Mouse (Mus musculus) hindbrain, embryonic 11.5 days (tissue): ENCODE data around the gene Dnah7c. TPM values are rescaled to one million over a fixed set of nuclear protein-coding genes. Genes with fewer than 3 reads are reported as not detected.
"Not testable (repeated sequence)": the region's sequence is repeated elsewhere in the genome, so short reads cannot be mapped to it uniquely, and the experiment has no call there.

Source experiments
- ATAC-seq: fragments of 200-750 bp; cut with Nextera tagmentation; 2 replicates; pipeline ENCODE4 v1.8.0; 2017; ENCODE audit warnings: mild to moderate bottlenecking, moderate TSS enrichment, moderate library complexity; ENCODE audit not compliant: low FRiP score
- DNase-seq: peaks from one replicate; pipeline ENCODE4 v3.0.0-alpha.2; 2015; ENCODE audit warnings: low spot score
- H3K27ac ChIP-seq: fragments of 300-500 bp; sonication (generic); 2 replicates; pipeline ENCODE4 v1.5.1; 2014; ENCODE audit warnings: mild to moderate bottlenecking, low read depth, low read length
- H3K27me3 ChIP-seq: fragments of 300-500 bp; sonication (generic); 2 replicates; pipeline ENCODE4 v1.6.1; 2014; ENCODE audit warnings: mild to moderate bottlenecking, low read length, moderate library complexity, mixed read lengths; ENCODE audit not compliant: control insufficient read depth, insufficient read depth
- H3K36me3 ChIP-seq: fragments of 300-500 bp; sonication (generic); 2 replicates; pipeline ENCODE4 v1.6.1; 2014; ENCODE audit warnings: mild to moderate bottlenecking, low read length, moderate library complexity, mixed read lengths; ENCODE audit not compliant: control insufficient read depth, insufficient read depth
- H3K4me1 ChIP-seq: fragments of 300-500 bp; sonication (generic); replicated peaks from 2 replicates; pipeline ENCODE4 v1.6.1; 2014; ENCODE audit warnings: low read length, mixed read lengths; ENCODE audit not compliant: control insufficient read depth, insufficient read depth
- H3K4me2 ChIP-seq: fragments of 300-500 bp; sonication (generic); replicated peaks from 2 replicates; pipeline ENCODE4 v1.6.1; 2014; ENCODE audit warnings: mild to moderate bottlenecking, low read depth, low read length
- H3K4me3 ChIP-seq: fragments of 300-500 bp; sonication (generic); 2 replicates; pipeline ENCODE4 v1.5.1; 2014; ENCODE audit warnings: low read depth, low read length
- H3K9ac ChIP-seq: fragments of 300-500 bp; sonication (generic); 2 replicates; pipeline ENCODE4 v1.6.1; 2014; ENCODE audit warnings: low read depth, low read length
- H3K9me3 ChIP-seq: fragments of 300-500 bp; sonication (generic); 2 replicates; pipeline ENCODE4 v1.6.1; 2016; ENCODE audit warnings: low read length; ENCODE audit not compliant: control insufficient read depth
- WGBS: fragments of 180-500 bp; shearing (Covaris S2); extraction: QIAGEN DNeasy Blood & Tissue Kit; methylation state at CpG from one replicate; pipeline ENCODE4 v1.1.7; 2014; 5-methylcytosine and 5-hydroxymethylcytosine counted together
- polyA plus RNA-seq: library from polyadenylated mRNA; unstranded; fragments of >200 nt; fragmentation: Nextera tagmentation; extraction: Ambion mirVana; gene quantifications from 2 replicates; pipeline ENCODE4 v1.2.1, GENCODE M21; 2014

Gene Dnah7c
- polyA plus RNA-seq, 1 experiment from 2014 or later: 0.22 TPM

DNA sequence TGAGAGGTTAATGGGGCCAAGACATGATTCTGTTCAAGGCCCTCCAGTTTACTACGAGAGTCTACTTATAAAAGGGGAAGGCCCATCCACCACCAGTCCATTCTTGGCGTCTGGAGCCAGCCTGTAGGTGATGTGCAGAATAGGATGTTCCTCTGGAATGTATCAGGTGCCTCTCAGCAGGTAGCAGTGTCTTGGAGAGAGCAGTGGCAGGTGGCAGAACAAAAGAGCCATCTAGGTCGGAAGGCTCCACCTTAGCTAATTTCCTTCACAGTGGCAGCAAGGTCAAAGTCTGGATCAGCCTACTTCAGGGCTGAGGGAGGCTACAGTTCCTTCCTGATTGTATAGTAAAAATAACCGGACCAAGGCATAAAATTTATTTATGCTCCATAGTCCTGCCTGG lies 224.4 kb downstream of the Dnah7c start:
- ATAC-seq, H3K4me2 ChIP-seq, H3K9me3 ChIP-seq, H3K27ac ChIP-seq, H3K27me3 ChIP-seq, H3K36me3 ChIP-seq, H3K9ac ChIP-seq, H3K4me1 ChIP-seq, H3K4me3 ChIP-seq, DNase-seq: not testable (repeated sequence)
- 90% methylated on average over 4 of the region's 4 CpGs for WGBS

DNA sequence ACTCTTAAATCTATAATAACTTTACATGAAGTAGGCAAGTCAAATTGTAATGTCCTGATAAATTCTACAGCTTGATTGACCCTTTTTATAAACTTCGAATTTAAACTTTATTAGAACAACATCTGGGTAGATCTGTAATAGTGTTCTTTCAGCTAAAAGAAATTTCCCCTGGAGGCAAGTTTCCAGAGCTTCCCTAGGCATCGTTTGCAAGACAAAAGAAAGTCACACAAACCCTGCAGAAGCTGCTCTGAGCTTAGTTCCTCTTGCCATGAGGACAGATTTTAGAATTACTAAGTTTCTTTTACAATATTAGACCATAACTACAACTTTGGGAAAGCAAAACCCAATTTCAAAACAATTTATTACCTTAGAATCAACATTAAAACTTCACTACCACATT lies 227.3 kb downstream of the Dnah7c start:
- H3K9me3 ChIP-seq, H3K9ac ChIP-seq, ATAC-seq, DNase-seq, H3K4me3 ChIP-seq, H3K4me2 ChIP-seq, H3K36me3 ChIP-seq, H3K4me1 ChIP-seq, H3K27ac ChIP-seq, H3K27me3 ChIP-seq: not testable (repeated sequence)
- 55% methylated on average over 2 of the region's 2 CpGs for WGBS

DNA sequence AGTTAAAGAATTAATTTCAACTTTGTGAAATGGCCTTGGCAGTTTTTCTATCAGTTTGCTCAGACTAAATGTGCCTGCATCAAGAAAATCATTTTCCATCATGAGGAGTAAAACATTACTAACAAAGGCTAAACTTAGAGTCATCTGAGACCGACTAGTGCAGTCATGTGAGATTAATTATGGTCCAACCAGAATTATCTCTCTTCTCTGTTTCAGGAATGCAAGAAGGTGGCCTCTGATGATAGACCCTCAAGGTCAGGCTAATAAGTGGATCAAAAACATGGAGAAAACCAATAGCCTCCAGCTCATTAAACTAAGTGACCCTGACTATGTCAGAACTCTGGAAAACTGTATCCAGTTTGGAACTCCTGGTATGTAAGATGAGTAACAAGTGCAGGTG lies 299.4 kb downstream of the Dnah7c start:
- H3K27me3 ChIP-seq, H3K27ac ChIP-seq, H3K4me2 ChIP-seq, H3K36me3 ChIP-seq, H3K9me3 ChIP-seq, H3K9ac ChIP-seq, H3K4me1 ChIP-seq, H3K4me3 ChIP-seq, ATAC-seq, DNase-seq: not testable (repeated sequence)
- WGBS: 73% methylated on average over 1 of the region's 1 CpGs

DNA sequence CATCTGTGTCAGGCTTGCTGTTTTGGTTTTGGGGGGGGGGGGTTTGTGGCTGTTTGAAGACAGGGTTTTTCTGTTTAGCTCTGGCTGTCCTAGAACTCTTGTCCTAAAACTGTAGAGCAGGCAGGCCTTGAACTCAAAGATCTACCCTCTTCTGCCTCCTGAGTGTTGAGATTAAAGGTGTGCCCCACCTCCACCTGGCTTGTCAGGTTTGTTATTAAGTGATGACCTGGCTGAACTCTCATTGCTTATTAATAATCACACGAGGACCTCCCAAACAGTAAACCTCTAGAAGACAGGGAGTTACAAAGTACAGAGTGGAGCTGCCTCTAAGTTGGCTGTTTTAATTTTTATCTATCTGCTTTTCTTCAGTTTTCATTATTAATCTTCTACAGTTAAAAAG lies 299.9 kb downstream of the Dnah7c start:
- Histone ChIP-seq H3K27me3 (no peaks in the 10 kb centered on the region), H3K9ac (no peak overlapping the region), H3K9me3 (no peaks in the 10 kb centered on the region), H3K27ac (no peak overlapping the region), H3K36me3 (no peaks in the 10 kb centered on the region), H3K4me2 (no peak overlapping the region), H3K4me1 (no peaks in the 10 kb centered on the region), H3K4me3 (no peak overlapping the region)
- DNase-seq (no peak), ATAC-seq (no peak)
- WGBS: 87% methylated on average over 1 of the region's 1 CpGs

DNA sequence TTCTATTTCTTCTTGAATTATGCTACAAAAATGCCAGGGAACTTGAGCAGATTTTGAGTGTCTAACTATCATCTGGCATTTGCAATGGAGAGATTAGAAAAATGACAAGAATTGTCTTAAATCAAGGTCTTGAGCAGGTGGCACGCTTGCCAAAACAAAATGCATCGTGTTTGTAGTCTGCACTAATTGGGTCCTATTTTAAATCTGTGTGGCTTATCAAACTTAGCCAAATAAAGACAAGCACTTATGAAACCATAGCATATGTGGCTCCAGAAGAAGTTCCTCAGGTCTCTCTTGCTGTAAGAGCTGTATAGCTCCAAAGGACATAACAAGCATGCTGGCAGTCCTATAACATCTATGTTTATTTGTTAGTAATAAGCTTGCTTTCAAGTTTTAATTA lies 300.3 kb downstream of the Dnah7c start:
- not testable (repeated sequence) for H3K27ac ChIP-seq, ATAC-seq, H3K4me2 ChIP-seq, H3K27me3 ChIP-seq, DNase-seq, H3K9ac ChIP-seq, H3K9me3 ChIP-seq, H3K4me3 ChIP-seq, H3K4me1 ChIP-seq, H3K36me3 ChIP-seq
- WGBS: 86% methylated on average over 2 of the region's 2 CpGs

DNA sequence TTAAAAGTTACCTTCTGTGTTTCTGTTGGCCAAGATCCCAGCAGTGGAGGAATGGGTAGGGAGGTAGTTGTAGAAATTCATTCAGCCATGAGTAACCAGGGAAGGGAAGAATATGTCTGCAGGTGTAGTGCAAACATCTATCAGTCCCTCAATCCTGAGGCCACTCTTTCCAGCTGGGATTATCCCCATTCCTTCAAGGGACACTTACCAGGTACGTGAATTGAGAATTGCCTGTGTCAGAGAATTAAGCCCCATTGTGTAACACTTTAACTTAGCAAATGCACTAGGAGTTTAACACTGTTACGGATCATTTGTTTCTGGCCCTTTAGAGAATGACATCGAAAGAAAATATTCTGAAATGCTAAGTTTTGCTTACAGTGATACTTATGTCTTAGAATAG lies 304.3 kb downstream of the Dnah7c start:
- not testable (repeated sequence) for H3K4me2 ChIP-seq, H3K27me3 ChIP-seq, H3K9me3 ChIP-seq, H3K27ac ChIP-seq, H3K4me3 ChIP-seq, DNase-seq, H3K4me1 ChIP-seq, H3K9ac ChIP-seq, ATAC-seq, H3K36me3 ChIP-seq
- 88% methylated on average over 3 of the region's 3 CpGs for WGBS

DNA sequence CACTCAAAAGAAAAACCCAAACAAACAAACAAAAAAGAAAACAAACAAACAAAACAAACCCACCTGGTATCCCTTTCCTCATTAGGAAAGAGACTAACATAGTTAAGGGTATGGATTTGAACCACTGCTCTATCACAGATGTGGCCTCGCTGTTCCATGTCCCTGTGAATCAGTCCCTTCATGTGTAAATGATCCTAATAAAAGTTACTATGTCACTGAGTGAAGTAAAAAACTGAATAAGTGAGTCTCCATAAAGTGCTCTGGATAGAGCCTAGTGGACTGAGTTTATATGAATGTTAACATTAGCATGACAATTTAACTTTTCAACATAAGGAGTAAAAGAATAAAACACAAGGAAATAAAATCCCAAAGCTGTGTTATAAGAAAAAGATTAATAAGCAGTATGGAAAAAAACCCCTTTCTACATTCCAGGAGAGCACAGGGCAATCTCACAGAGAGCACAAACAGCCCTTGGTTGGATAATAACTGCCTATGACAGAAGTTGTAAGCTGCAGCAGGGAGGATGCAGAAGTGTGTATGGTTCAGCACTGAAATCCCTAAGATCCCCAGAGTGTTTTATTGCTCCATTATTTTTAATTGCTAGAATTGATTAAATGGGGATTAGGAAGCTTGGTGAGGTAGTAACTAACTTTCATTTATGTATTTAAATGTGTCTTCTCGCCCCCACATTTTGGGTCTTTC lies 308.2 kb downstream of the Dnah7c start:
- not testable (repeated sequence) for H3K4me1 ChIP-seq, H3K9me3 ChIP-seq, H3K4me3 ChIP-seq, H3K36me3 ChIP-seq, H3K9ac ChIP-seq, ATAC-seq, H3K27ac ChIP-seq, H3K4me2 ChIP-seq, H3K27me3 ChIP-seq, DNase-seq
- 88% methylated on average over 2 of the region's 2 CpGs for WGBS

DNA sequence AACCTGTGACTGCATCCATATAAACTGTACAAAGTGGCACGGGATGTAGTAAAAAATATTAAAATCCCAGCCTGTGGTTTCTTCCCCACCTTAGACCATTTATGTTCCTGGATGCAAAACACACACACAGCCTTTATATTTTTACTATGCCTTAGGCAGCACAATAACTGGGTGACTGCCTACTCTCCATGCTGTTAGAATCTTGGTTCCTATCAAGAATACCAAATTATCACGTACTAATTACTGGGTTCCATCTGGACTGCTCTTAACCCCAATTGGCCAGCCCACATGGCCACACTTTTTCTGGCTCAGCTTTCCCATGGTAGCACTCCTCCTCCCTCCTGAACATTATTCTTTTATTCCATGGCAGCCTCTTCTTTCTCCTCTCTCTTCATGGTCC lies 309.1 kb downstream of the Dnah7c start:
- not testable (repeated sequence) for H3K27ac ChIP-seq, H3K4me2 ChIP-seq, H3K9me3 ChIP-seq, H3K4me1 ChIP-seq, ATAC-seq, H3K27me3 ChIP-seq, DNase-seq, H3K9ac ChIP-seq, H3K4me3 ChIP-seq, H3K36me3 ChIP-seq
- WGBS: 77% methylated on average over 2 of the region's 2 CpGs

DNA sequence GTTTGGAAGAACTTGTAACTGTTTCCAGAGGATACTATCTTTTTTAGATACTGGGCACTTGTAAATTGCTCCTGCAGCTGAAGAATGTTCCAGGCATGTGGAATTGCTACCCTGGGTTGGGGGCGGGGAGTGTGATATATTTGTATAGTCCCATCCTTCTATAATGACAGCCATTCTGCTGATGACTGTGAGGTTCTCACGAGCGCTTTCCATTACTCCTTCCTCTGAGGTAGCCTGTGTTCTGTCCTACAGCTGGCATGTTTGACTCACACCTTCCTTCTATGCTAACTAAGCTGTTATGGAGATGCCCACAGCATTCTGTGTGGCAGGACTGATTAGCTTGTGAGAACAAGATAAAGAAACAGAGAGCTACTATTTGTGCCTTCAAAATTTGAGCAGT lies 339.2 kb downstream of the Dnah7c start:
- H3K9ac ChIP-seq, H3K4me2 ChIP-seq, H3K27ac ChIP-seq, H3K36me3 ChIP-seq, ATAC-seq, DNase-seq, H3K4me1 ChIP-seq, H3K9me3 ChIP-seq, H3K4me3 ChIP-seq, H3K27me3 ChIP-seq: not testable (repeated sequence)
- WGBS: 88% methylated on average over 3 of the region's 3 CpGs
